Mouse (Mus musculus): ENCODE measurements around the gene Myo15b. TPM values are rescaled to one million over a fixed set of nuclear protein-coding genes. Genes with fewer than 3 reads are reported as not detected.

Myo15b gene
- polyA plus RNA-seq, 1 experiment from 2014 or later, result 0.28 TPM

DNA sequence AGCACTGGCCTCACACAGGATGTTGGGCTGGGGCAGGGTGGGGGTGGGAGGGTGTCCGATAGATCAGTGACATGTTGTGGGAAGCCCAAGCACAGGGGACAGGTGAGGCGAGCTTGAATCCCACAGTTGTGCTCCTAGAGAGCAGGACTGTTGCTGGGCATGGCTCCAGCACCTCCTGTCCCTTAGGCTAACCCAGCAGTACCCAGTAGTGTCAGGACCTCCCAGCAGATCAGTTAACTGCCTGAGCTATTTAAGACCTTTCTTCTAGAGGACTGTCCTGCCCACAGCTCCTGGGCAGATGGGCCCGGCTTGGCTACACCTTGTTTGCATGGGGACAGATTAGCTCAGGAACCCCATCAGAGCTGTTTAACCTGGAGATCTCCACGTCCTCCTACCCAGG, 29.2 kb upstream of the Myo15b start:
- Histone ChIP-seq H3K36me3 (ENCODE audit: control insufficient read depth, insufficient read depth, low read length) (no peaks in the 10 kb centered on the region), H3K9ac (replicated peaks; ENCODE audit: low read depth, low read length) (no peak overlapping the region), H3K4me3 (ENCODE audit: low read depth, low read length) (no peak overlapping the region), H3K4me1 (ENCODE audit: control insufficient read depth, insufficient read depth, low read length) (peaks cover 8% of the 10 kb centered on the region; the same call in 1 of the 2 replicates), H3K9me3 (ENCODE audit: control insufficient read depth, low read length) (no peaks in the 10 kb centered on the region), H3K27ac (ENCODE audit: low read depth, low read length) (no peak overlapping the region), H3K4me2 (ENCODE audit: low read depth, low read length) (no peak overlapping the region), H3K27me3 (ENCODE audit: control insufficient read depth, insufficient read depth, low read length) (peaks cover 11% of the 10 kb centered on the region)
- ATAC-seq (ENCODE audit: low read depth), result no peak
- WGBS, result 64% methylated on average over 4 of the region's 4 CpGs

DNA sequence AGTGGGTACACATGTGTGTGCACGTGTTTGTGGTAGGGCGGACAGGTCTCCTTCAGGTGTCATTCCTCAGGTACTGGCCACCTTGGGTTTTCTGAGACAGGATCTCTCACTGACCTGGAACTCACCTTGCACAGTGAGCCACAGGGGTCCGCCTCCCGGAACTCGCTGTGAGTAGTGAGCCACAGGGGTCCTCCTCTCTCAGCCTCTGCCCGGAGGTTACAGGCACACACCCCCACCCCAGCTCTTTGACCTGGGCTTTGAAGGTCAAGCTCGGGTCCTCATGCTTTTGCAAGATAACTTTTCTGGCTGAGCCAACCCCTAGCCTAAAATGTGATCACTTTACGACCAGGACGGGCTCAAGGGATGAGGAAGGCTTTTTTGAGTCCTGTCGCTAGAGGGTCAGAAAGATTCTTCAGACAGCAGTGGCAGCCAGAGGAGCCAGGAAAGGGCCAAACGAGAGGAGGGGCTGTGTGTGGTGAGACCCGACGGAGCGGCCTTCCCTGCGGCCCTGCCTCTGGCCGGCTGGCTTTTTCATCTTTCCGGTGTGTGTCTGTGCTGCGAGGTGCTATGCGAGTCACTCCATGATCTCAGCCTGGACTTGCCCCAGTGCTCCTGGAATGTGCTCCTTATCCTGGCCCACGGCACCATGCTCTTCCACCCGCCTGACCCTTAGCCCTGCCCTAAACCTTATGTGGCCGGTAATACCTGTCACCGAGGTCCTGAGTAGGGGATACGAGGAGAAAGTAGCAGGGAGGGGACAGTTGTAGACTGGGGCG, 27.5 kb upstream of the Myo15b start:
- Histone ChIP-seq H3K27ac (ENCODE audit: low read depth, low read length) (no peak overlapping the region), H3K4me1 (ENCODE audit: control insufficient read depth, insufficient read depth, low read length) (peaks cover 3% of the 10 kb centered on the region; the same call in 1 of the 2 replicates), H3K36me3 (ENCODE audit: control insufficient read depth, insufficient read depth, low read length) (no peaks in the 10 kb centered on the region), H3K27me3 (ENCODE audit: control insufficient read depth, insufficient read depth, low read length) (peaks cover 4% of the 10 kb centered on the region; the same call in 1 of the 2 replicates), H3K4me2 (ENCODE audit: low read depth, low read length) (no peak overlapping the region), H3K4me3 (ENCODE audit: low read depth, low read length) (no peak overlapping the region), H3K9ac (replicated peaks; ENCODE audit: low read depth, low read length) (no peak overlapping the region), H3K9me3 (ENCODE audit: control insufficient read depth, low read length) (no peaks in the 10 kb centered on the region)
- ATAC-seq (ENCODE audit: low read depth), result no peak
- WGBS, result 22% methylated on average over 25 of the region's 25 CpGs

DNA sequence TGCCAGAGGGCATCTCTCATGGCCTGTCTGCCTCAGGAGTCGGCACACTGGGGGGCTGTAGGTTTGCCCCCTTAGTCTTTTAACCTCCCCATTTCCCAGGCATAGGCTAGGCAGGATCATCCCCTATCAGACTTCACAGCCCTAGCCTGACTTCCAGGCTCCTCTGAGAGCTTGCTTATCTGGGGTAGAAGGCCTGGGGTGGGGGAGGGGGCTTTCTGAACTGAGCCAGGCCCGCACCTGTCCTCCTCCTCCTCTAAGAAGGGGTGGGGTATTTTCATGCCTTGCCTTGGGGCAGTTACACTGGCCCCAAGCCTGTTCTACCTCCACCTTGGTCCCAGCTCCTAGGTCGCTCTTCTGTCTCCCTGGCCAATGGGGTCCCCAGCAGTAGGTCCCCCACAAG, 26.7 kb upstream of the Myo15b start:
- H3K27me3 ChIP-seq (ENCODE audit: control insufficient read depth, insufficient read depth, low read length), result no peaks in the 10 kb centered on the region

DNA sequence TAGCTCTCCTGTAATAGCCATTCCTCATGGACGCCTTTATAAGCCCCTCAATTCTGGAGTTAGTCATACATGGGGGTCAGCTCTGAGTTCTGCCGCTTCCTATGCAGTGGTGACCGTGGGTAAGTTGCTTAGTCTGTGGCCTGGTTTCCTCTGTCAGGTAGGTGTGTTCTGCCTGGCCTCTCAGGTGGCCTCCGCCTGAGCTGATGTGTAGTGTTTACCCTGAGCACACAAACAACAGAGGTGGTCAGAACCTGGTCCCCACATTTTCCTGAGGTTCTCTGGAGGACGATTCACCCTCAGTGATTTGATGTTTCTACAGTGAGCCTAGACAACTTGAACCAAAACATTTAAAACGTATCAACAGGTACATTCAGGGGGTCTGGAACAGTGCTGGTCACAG, 26.1 kb upstream of the Myo15b start:
- Histone ChIP-seq H3K9ac (replicated peaks; ENCODE audit: low read depth, low read length) (no peak overlapping the region), H3K4me2 (ENCODE audit: low read depth, low read length) (no peak overlapping the region), H3K27ac (ENCODE audit: low read depth, low read length) (no peak overlapping the region), H3K36me3 (ENCODE audit: control insufficient read depth, insufficient read depth, low read length) (no peaks in the 10 kb centered on the region), H3K9me3 (ENCODE audit: control insufficient read depth, low read length) (no peaks in the 10 kb centered on the region), H3K4me3 (ENCODE audit: low read depth, low read length) (no peak overlapping the region), H3K4me1 (ENCODE audit: control insufficient read depth, insufficient read depth, low read length) (peaks cover 3% of the 10 kb centered on the region; the same call in 1 of the 2 replicates), H3K27me3 (ENCODE audit: control insufficient read depth, insufficient read depth, low read length) (no peaks in the 10 kb centered on the region)
- WGBS, result 58% methylated on average over 6 of the region's 6 CpGs
- no peak for ATAC-seq (ENCODE audit: low read depth)

More for the DNA sequence above, 26.7 kb upstream of the Myo15b start:
- Histone ChIP-seq H3K9me3 (ENCODE audit: control insufficient read depth, low read length) (no peaks in the 10 kb centered on the region), H3K4me2 (ENCODE audit: low read depth, low read length) (no peak overlapping the region), H3K9ac (replicated peaks; ENCODE audit: low read depth, low read length) (no peak overlapping the region), H3K36me3 (ENCODE audit: control insufficient read depth, insufficient read depth, low read length) (no peaks in the 10 kb centered on the region), H3K27ac (ENCODE audit: low read depth, low read length) (no peak overlapping the region), H3K4me1 (ENCODE audit: control insufficient read depth, insufficient read depth, low read length) (peaks cover 3% of the 10 kb centered on the region; the same call in 1 of the 2 replicates), H3K4me3 (ENCODE audit: low read depth, low read length) (no peak overlapping the region)
- WGBS, result 48% methylated on average over 3 of the region's 3 CpGs
- no peak for ATAC-seq (ENCODE audit: low read depth)

DNA sequence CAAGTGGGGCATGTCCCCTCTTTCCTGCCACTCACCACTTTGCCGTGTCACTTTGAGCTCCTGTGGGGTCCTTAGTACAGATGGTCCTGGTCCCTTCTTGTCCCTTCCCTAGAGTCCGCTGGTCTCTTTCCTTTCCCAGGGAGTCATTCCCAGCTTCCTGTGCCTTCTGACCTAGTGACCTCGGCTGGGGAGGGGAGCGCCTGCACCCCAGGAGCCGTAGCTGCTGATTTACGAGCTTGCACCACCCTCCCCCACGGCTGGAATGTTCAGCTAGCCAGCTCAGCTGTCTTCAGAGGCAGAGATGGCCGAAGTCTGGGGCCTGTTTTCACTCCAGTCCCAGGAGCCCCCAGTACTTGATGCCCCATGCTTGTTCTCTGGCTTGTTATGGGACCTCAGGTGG, 25.7 kb upstream of the Myo15b start:
- Histone ChIP-seq H3K36me3 (ENCODE audit: control insufficient read depth, insufficient read depth, low read length) (no peaks in the 10 kb centered on the region), H3K27ac (ENCODE audit: low read depth, low read length) (no peak overlapping the region), H3K9ac (replicated peaks; ENCODE audit: low read depth, low read length) (no peak overlapping the region), H3K4me1 (ENCODE audit: control insufficient read depth, insufficient read depth, low read length) (peaks cover 3% of the 10 kb centered on the region; the same call in 1 of the 2 replicates), H3K9me3 (ENCODE audit: control insufficient read depth, low read length) (no peaks in the 10 kb centered on the region), H3K4me2 (ENCODE audit: low read depth, low read length) (no peak overlapping the region), H3K27me3 (ENCODE audit: control insufficient read depth, insufficient read depth, low read length) (no peaks in the 10 kb centered on the region), H3K4me3 (ENCODE audit: low read depth, low read length) (no peak overlapping the region)
- ATAC-seq (ENCODE audit: low read depth), result no peak
- 4% methylated on average over 8 of the region's 8 CpGs for WGBS

DNA sequence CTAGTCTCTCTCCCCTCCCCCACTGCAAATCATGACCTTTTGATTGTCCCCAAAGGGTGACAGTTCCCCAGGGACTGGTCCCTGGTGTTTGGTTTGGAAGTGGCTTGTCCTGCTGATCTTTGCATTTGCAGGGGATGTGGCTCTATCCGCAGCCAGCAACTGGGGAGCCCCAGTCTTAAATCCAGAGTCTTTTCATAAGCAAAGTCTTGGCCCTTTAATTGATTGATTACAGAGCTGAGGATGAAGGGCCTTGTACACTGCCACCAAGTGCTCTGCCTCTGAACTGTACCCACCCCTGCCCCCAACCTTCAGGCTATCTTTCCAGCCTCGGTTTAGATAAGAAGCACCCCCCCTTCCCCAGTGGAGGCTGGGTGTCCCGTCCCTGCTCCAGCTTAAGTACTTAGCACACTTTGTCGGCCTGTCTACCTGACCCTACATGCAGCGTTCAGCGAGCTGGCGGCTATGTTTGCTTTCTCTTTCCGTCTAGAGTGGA, 25.1 kb upstream of the Myo15b start:
- Histone ChIP-seq H3K27me3 (ENCODE audit: control insufficient read depth, insufficient read depth, low read length) (no peaks in the 10 kb centered on the region), H3K36me3 (ENCODE audit: control insufficient read depth, insufficient read depth, low read length) (no peaks in the 10 kb centered on the region), H3K9me3 (ENCODE audit: control insufficient read depth, low read length) (no peaks in the 10 kb centered on the region), H3K4me3 (ENCODE audit: low read depth, low read length) (no peak overlapping the region), H3K4me2 (ENCODE audit: low read depth, low read length) (no peak overlapping the region), H3K27ac (ENCODE audit: low read depth, low read length) (no peak overlapping the region), H3K4me1 (ENCODE audit: control insufficient read depth, insufficient read depth, low read length) (peaks cover 3% of the 10 kb centered on the region; the same call in 1 of the 2 replicates), H3K9ac (replicated peaks; ENCODE audit: low read depth, low read length) (no peak overlapping the region)
- WGBS, result 15% methylated on average over 8 of the region's 8 CpGs
- ATAC-seq (ENCODE audit: low read depth), result no peak

DNA sequence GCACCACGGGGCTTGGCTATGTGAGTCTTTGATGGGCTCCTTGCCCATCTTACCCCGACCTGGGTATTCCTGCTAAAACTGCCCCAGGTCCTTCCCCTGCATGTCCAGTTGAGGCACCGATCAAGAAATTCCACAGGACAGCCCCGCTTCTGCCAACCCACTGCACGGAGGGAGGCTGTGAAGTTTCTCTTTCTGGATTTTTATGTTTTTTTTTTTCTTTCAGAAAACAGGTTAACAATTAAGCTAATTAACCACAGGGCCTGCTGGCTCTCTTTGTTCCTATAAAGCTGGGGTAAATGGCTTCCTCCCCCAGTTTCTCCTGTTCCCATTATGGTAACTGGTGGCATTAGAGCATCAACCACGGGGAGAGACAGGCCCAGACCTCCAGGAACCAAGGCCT, 24.2 kb upstream of the Myo15b start:
- no peaks in the 10 kb centered on the region for H3K27me3 ChIP-seq (ENCODE audit: control insufficient read depth, insufficient read depth, low read length)
- no peak overlapping the region for H3K9ac ChIP-seq (replicated peaks; ENCODE audit: low read depth, low read length)
- H3K9me3 ChIP-seq (ENCODE audit: control insufficient read depth, low read length), result no peaks in the 10 kb centered on the region
- H3K4me1 ChIP-seq (ENCODE audit: control insufficient read depth, insufficient read depth, low read length), result peaks cover 3% of the 10 kb centered on the region; the same call in 1 of the 2 replicates
- ATAC-seq (ENCODE audit: low read depth), result no peak
- no peak overlapping the region for H3K4me2 ChIP-seq (ENCODE audit: low read depth, low read length)
- H3K4me3 ChIP-seq (ENCODE audit: low read depth, low read length), result no peak overlapping the region
- 40% methylated on average over 6 of the region's 6 CpGs for WGBS
- no peaks in the 10 kb centered on the region for H3K36me3 ChIP-seq (ENCODE audit: control insufficient read depth, insufficient read depth, low read length)
- no peak overlapping the region for H3K27ac ChIP-seq (ENCODE audit: low read depth, low read length)

DNA sequence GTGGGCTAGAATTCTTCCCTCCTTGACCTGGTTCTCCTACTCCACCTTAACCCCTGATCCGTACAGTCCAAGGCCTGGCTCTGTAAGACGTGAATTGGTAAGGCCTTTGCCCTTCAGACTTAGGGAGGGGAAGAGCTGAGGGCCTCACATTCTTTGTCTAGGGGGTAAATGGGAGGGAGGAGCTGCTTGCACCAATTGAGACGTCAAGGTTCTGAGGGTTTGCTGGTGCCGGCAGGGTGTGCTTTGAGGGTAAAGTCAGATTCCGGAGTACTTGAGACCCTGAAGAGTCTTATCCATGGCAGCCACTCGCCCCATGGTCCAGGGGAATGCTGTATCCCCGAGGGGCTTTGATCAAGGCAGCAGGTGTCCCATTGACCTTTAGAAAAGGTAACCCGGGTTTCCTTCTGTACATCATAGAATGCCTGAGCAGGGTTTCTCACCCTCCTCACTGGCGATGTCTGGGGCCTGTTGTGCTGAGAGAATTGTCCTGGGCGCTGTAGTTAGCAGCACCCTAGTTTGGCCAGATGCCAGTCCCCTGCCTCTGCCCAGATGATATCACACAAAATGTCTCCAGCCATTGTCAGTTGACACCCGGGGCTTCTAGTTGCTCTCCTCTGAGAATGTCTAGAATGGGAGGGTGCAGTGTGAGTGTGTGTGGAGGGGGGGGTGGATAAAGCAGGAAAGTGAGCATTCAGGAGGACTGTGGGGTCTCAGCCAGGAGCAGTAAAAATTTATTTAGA, 21.4 kb upstream of the Myo15b start:
- Histone ChIP-seq H3K4me2 (ENCODE audit: low read depth, low read length) (no peak overlapping the region), H3K9ac (replicated peaks; ENCODE audit: low read depth, low read length) (no peak overlapping the region), H3K27me3 (ENCODE audit: control insufficient read depth, insufficient read depth, low read length) (no peaks in the 10 kb centered on the region), H3K4me3 (ENCODE audit: low read depth, low read length) (no peak overlapping the region), H3K36me3 (ENCODE audit: control insufficient read depth, insufficient read depth, low read length) (no peaks in the 10 kb centered on the region), H3K9me3 (ENCODE audit: control insufficient read depth, low read length) (no peaks in the 10 kb centered on the region), H3K4me1 (ENCODE audit: control insufficient read depth, insufficient read depth, low read length) (peaks cover 3% of the 10 kb centered on the region; the same call in 1 of the 2 replicates), H3K27ac (ENCODE audit: low read depth, low read length) (no peak overlapping the region)
- no peak for ATAC-seq (ENCODE audit: low read depth)
- 39% methylated on average over 11 of the region's 11 CpGs for WGBS

Data from neural tube, embryonic 14.5 days (tissue).